Mouse (Mus musculus): ENCODE measurements at regions not wholly inside any gene's neighbourhood (a gene's known extent, or its start where the extent isn't known, plus 50 kb on each side); places are given as distances from the start of the nearest gene placed in this dataset.

DNA sequence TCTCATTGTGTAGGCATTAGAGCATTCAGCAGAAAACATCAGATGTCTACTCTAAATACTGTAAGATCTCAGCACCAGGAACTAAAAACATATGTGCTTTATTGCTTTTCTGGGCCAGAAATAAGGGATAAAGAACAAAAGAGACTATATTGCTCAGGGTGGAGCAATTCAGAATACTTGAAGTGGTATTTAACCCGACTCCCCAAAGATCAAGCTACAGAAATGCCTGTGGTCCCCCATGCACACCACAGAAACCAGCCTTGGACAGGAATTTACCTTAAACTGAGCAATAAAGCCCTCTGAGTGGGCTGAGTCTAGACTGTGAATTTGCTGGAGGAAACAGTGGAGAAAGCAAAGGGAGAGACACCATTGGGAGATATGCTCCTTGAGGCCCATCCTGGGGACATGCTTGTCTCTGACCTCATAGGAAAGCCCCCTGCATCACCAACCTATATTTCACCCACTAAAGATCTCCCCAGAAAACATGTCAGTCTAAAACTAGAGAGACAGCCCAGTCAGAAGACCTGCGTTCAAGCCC, 197.3 kb upstream of the 4930412O13Rik start:
- in situ Hi-C loops (cut with MboI, MseI) = loop anchor here (5.0 kb wide), 1 partner anchor 106 kb away; no protein-coding TSS in a partner anchor

DNA sequence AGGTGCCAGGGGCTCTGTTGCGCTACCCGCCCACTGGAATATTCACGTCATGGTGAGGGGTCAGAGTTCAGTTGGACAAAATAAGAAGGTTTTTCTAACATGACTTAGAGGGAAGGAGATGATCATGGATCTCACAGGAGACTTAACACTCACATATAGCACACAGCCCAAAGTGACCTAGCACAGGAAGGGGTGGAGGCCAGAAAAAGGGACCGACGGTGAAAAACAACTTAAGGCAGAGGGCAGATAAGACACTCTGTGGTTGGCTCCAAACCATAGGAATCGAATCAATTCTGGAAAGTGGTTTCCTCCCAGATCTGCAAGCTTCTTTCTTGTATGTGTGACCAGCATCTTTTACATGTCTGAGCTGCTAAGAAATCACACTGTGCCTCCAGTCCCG, 192.9 kb upstream of the 4930412O13Rik start:
- in situ Hi-C loops (cut with MboI, MseI) = loop anchor here (5.0 kb wide), 1 partner anchor 194 kb away; the partner anchor contains the start of gene 4930412O13Rik

DNA sequence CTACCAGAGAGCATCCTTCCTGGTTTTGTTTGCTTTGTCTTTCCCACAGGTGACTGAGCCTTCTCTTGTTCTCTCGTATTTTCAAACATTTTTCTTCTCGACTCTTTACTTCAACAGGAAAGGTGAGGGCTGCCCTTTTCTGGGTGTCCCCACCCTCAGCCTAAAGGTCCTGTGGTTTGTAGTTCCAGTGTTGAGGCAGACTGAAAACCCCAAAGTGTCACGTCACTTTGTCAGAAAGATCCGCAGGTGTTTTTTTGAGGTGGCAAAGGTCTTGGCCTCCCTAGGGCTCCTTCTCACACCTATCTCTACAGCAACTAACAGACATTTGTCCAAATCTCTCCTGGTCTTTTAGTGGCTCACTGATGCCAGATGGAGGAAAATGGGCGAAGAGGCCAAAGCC, 191.5 kb upstream of the 4930412O13Rik start:
- in situ Hi-C loops (cut with MboI, MseI) = loop anchor here (5.0 kb wide), 1 partner anchor 193 kb away; the partner anchor contains the start of gene 4930412O13Rik

DNA sequence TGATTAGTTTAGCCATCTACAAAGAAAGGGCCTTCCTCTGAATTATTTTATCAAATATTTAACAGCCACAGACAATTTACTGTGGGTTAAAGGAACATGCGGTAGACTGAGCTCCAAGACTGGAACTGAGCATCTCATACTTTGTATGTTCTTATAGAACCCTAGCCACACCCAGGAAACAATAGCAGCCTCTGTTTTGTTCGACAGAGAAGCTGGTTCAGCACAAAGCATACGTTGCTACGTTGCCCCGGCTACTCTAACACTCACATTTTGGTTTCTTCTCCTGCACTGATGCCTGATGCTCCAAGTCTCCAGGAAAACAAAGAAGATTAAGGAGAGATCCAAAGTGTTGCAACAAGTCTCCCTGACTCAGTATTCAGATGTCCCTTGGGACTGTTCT, 189.5 kb upstream of the 4930412O13Rik start:
- in situ Hi-C loops (cut with MboI, MseI) = no loop called here

DNA sequence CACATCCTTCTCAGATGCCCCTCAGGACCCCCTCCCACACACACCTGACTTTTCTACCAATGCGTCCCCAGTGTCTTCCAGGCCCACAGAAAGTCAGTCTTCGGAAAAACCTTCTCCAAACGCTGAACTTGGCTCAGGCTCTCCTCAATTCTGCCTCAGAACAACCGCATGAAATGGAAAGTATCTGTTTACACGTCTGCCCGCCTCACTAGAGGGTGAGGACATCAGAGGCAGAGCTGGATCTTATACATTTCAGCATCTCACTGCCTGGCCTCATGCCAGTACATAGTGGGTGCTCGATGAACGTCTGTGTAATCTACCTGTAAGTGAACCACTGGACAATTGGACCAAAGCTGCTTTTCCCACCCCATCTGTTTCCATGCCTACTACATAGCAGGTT, 189.1 kb upstream of the 4930412O13Rik start:
- in situ Hi-C loops (cut with MboI, MseI) = no loop called here

DNA sequence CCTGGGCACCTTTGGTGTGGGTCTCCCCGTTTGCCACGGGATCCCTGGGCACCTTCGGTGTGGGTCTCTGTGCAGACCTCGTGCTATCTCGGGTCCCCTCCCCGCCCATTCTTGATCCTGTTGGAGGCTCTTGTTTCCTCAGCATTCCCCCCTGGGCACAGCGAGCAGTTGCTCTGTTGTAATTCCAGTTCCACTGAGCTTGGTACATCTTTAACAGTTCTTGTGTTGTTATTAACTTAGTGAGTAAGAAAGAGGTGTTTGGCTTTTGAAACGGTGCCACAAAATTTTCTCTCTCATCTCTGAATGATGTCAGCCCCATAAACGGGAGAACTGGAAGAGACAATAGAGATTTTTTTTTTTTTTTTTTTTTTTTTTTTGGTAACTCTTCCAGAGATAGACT, 187.7 kb upstream of the 4930412O13Rik start:
- in situ Hi-C loops (cut with MboI, MseI) = no loop called here

DNA sequence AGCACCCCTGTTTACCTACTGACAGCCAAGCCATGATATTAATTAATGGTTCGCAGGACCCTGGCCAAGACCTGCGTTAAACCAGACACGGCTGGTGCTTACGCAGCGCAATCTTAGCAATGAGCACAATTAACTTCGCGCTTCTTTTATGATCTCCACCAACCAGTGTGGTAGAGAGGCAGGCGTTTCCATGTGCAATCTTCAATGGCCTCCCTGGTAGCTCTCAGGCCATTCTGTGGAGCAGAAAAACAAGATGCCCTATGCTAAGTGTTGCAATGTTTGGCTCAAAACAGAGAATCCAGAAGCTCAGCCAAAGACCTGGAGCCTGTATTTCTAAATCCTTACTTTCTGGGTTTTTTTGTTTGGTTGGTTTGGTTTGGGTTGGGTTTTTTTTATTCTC, 186.9 kb upstream of the 4930412O13Rik start:
- in situ Hi-C loops (cut with MboI, MseI) = no loop called here

DNA sequence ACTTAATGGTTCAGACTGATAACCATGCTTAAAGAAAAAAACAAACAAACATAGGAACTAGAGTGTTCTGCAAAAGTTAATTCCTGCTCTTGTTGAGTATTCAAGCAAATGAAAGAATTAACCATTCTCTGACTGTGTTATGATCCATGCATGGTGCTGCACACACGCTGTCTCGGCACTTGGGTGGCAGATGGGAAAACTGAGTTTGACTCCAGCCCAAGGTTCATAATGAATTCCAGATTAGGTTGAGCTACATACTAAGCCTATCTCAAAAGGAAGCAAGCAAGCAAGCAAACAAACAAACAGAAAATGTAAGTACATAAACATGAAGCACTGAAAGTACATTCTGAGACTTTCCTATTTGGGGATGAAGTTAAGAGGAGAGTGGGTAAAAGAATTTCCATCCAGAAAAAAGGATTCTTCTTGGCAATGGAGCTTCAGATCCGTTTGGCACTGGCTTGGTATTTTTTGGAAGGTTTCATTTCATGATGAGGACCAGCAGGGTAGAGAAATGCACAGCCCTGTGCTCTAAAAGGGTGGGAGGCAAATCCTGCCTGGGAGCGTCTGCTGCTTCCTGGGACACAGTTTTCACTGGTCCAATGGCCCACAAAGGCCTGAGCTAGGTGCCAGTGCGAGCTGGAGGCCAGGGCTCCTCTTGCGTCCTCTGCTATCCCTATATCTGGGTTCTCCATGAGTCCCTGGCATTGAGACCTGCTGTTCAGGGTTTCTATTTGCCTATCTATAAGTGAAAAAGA, 183.3 kb upstream of the 4930412O13Rik start:
- in situ Hi-C loops (cut with MboI, MseI) = no loop called here

DNA sequence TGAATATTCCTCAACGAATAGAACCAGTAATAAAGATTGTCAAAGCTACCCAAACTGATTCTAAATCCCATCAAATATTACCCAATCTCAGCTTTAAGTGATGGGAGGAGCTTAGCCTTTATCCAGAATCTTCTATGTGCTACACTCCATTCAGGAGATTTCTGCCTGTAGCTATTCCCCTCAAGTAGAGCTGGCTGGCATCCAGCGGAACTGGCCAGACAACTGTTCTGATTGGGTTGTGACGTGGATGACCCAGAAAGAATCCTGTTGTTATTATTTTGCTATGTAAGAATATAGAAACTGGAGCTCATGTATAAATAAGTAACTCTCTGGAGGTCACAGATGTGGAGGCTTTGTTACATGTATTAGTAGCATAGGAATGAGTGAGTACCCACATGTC, 176.8 kb upstream of the 4930412O13Rik start:
- in situ Hi-C loops (cut with MboI, MseI) = no loop called here

DNA sequence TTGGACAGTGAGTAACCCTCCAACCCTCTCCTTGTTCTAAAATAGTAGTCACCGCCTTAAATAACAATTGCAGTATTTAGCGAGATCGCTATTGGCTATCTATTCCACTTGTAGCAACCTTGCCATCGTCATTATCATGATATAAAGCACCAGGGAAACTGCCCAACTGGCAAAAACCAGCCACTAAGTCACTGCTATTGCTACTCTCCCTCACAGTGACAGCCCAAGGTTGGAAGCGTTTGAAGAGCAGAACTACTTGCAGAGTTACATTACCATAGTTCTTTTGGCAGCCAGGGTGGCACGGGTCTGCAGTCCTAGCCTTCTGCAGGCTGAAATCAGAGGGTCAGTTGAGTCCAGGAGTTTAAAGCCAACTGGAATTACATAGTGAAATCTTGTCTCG, 171.6 kb upstream of the 4930412O13Rik start:
- in situ Hi-C loops (cut with MboI, MseI) = no loop called here

DNA sequence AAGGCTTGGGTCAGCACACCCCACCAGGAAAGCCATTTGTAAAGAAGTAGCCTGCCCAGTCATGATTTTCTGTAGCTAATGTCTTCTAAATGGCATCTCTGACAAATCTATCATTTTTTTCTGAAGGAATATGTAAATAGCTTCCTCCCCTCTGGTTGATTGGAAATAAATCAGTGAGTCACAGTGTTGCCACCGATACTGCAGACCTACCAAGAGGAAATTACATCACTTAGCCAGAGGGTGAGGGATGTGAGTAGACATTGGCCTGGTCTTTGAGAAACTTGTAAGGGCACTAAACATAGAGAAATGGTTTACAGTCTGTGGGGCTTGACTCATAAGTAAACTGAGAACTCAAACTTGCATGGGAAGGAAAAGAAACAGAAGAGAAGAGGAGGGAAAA, 163.1 kb upstream of the 4930412O13Rik start:
- in situ Hi-C loops (cut with MboI, MseI) = no loop called here

DNA sequence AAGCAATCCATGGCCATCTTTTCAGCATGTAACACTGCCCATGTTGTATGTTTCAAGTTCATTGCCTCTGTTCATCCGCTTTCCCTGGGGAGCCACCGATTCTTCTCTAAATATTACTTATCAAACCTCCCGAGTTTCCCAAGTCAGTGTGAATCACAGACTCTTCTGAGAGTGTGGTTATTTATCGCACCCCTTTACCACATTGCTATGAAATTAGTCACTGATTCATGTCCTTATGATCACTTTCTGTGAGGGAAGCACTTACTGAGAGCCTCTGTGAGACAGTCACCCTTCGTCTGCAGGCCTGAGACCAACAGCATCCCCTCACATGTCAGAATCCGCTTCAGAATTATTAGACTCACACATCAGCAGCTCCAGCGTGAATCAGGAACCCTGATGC, 147.8 kb upstream of the 4930412O13Rik start:
- in situ Hi-C loops (cut with MboI, MseI) = no loop called here

DNA sequence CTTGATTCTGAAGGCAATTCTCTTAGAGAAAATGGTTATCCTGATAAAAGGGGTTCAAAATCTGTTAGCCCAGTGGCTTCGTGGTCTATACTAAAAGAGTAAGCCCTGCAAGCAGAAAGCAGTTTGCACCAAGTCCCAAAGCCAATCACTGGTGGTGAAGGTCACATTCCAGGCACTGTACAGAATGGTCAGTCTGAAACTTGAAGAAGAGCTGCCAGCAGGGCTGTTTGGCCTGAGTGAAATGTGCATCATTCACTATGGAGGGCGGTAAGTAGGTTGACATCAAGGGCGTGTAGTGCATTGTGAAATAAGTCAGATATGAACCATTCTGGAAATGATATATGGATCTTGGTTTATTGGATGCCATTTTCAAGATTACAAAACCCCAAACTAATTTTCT, 136.9 kb upstream of the 4930412O13Rik start:
- in situ Hi-C loops (cut with MboI, MseI) = no loop called here

DNA sequence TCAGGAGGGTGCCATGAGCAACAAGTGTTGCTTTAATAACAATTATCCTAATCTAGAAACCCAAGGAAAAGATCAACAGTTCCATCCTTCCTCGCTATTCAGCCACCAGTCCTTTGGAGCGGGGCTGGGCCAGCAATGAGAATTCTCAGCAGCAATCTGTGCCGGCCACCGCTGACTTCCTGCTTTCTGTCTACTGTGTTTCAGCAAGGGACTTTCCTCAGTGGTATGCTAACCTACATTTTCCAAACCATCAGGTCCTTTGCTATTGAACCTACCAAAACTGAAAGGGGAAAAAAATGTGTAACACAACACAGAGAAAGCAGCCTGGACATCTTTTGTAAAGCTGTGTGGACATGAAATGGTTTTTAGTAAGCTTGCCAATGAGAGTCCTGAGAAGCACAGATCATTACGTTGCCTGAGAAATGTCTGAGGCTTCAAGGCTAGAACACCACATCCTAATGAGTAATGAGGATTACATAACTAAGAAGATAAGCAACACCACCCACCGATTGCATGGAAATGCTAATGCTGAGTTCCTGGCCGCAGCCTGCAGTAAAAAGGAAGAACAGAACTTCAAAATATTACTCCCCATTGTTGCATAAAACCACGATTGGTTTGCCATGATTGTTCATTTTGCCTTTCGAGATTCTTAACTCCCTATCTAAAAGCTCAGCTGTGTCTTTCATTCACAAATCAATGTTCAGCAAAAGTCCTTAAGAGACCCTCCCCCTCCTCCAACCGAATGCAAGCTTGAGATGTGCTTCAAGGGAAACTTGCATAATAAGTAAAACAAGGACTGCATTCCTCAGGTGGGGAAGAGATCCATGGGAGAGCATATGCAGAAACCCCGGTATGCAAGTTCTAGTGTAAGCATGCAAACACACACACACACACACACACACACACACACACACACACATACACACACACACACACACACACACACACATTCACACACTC, 130.9 kb upstream of the 4930412O13Rik start:
- in situ Hi-C loops (cut with MboI, MseI) = no loop called here

DNA sequence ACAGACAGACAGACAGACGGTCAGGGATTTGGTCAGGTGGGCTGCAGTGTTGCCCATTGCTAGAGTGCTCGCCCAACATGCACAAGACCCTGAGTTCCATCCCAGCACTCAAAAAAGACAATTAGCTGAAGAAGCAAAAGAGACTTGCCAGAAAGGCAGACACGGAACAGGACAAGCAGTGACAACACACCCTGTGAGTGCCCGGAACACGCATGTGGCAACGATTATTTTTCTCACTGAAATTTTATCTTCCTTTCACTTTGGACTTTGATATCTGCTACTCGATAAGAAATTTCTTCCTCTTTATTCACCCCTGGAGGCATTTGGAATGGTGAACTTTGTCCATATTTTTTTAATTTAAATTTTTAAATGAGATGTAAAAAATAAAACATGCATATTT, 127.4 kb upstream of the 4930412O13Rik start:
- in situ Hi-C loops (cut with MboI, MseI) = no loop called here

DNA sequence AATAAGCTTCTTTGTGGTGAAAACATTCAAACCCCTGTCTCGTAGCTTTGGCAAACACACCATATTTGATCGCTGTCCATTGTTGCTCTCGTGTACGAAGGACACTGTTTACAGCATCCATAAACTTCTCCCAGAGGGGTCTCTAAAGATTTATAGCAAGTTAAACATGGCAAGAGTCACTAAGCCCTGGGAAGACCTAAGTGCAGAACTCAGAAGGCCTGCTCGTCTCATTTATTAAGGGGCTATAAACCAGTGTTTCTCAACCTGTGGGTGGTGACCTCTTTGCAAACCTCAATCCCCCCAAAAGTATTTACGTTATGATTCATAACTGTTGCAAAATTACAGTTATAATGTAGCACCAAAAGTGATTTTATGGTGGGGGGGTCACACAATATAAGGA, 126.9 kb upstream of the 4930412O13Rik start:
- in situ Hi-C loops (cut with MboI, MseI) = no loop called here

DNA sequence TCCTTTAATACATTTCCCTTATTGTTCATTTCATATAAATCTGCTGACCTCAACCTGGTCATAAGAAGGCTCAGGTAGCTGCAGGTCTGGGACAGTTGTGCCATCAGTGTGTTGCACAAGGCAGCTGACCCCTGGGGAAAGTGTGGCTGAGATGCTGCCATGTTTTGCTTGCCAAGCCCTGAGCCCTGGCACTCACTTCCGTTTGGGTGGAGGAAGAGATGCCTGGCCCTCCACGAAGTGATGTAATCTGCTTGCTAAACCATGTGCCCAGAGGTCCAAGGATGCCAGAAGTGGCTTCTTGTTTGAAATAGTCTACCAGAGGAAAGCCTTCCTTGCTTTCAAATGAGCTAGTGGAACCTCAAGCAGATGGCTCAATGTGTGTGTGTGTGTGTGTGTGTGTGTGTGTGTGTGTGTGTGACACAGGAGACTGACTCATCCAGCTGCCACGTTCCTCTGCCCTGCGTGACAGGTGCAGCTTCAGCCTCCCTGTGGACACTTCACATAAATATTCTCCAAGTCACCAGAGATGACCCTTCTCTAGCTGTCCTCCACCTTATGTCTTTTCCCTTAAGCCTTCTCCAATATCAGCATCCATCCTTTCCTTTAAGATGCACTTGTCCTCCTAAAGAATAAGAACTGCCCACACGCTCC, 123.2 kb upstream of the 4930412O13Rik start:
- in situ Hi-C loops (cut with MboI, MseI) = no loop called here

DNA sequence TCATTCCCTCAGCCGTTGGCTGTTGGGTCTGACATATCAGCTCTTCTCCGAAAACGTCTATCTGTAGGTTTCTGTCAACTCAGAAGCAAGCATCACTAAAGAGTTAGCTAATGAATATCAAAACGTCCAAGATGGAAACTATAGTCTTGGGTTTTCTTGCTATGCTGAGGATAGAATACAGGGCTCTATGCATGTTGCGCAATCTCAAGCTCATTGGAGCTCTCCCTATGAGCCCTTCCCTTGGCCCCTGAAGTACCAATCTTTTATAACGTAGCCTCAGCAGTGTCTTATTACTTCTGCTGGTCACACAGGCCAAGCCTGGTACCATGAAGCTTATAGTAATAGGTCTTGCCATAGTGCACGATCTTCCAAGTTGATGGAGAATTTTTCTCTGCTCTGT, 122.1 kb upstream of the 4930412O13Rik start:
- in situ Hi-C loops (cut with MboI, MseI) = no loop called here

DNA sequence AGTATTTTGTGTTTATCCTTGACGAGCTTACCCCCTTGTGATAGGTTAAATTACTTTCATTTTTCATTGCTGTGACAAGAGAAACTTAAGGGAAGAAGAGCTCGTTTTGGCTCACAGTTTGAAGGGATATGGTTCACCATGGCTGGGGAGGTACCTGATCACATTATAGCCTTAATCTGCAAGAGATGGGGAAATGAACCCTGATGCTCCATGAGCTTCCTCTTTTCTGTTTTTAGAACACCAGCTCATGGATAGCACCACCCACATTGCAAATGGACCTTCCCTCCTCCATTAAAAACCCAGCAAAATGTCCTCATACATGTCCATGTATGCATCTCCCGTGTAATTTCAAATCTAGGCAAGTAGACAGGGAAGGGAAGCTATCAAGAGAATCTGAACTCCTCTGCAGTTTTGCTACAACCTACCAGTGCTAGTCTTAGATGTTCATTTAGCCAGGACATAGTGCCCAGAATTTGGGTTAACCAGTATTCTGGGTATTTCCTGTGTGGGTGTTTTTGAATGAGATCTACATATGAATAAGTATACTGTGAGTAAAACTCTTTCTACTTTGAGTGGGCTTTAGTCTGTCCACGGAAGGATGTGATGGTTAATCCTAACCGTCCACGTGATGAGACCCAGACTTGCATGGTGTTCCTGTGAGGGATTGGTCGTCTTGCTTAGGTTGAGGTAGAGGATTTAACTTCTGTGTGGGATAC, 121.5 kb upstream of the 4930412O13Rik start:
- in situ Hi-C loops (cut with MboI, MseI) = no loop called here

DNA sequence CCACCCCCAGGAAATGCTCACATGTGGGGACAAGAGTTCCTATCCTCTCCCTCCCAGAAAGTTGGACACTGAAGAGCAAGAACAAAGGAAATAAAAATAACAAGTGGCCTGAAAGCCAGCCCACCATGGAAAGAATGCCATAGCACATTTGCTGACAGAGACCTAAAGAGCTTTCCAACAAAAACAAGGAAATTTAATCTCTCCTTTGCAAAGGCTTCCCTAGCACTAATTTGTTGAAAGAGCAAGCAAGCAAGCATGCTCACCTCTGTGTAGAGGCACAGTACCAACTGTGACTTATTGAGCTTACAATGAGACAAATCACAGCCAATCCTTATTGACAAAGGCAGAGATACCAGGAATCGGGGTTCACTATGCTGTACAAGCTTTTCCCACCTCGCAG, 100.9 kb upstream of the 4930412O13Rik start:
- in situ Hi-C loops (cut with MboI, MseI) = no loop called here

DNA sequence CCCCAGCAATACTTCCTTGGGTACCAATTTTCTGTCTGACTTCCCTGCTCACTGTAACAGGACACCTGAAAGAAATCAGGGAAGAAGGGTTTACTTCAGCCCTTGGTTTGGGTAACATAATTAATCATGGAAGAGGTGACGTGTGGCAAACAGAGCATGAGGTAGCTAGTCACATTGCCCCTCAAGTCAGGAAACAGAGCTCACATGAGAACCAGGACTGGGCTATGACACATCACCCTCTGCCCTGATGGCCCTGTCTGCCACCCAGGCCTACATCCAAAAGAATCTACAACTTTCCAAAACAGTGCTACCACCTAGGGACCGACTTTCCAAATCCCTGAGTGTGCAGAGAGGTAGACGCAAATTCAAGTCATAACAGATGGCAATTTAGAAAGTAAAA, 98.4 kb upstream of the 4930412O13Rik start:
- in situ Hi-C loops (cut with MboI, MseI) = no loop called here

Data from T-helper 1 cell (primary cell).